ENCODE assay signal across 11 mouse cellular contexts in the genomic region with DNA sequence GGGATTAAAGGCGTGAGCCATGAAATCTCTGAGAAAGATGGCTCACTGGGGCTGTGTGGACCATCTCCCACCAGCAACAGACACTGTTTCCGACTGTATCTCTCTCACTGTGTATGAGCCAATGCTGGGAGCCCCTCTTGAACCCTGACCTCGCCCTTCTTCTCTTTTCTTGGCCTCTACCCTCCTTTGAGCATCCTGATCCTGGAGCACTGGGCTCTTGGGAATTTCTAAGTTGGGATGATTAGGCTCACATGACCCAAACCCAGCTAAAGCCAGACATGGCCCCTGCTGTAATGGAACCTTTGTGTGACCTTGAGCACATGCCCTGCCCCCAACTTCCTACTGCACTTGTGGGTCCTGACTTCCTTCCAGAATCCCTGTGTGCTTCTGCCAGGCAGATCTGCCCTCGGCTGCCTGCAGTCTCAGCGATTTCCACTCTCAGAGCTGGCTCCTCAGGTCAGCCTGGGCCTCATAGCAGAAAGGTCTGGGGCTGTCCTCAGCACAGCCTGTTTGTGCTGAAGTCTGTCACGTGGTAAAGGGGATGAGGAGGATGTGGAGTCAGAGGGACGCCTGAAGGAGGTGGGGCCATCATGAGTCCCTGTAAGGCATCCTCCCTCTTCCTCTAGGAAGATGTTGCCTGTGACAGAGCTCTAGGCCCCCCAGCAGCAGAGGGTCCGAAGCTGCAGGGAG.
DNase-seq lines count a peak whose midpoint lies in the region; ATAC-seq lines count a peak whose summit lies in the region.
"Had no signal": no experiment of that assay in that cellular context is flagged by ENCODE, and none has a peak within 500 bp of the region (broad histone marks: within the 10 kb centered on the region; RNA-seq: fewer than 3 reads in every experiment).

No protein-coding gene starts in this region.

- peak; percentile 43; the same call in 1 of the 2 replicates for ATAC-seq in kidney, embryonic 16.5 days (ENCODE audit: low FRiP score, low TSS enrichment)
- ATAC-seq in liver, embryonic 15.5 days (ENCODE audit: insufficient read depth): peak; percentile 64

- H3K27me3 ChIP-seq in kidney, embryonic 16.5 days (ENCODE audit: insufficient read depth, low read length): no peaks in the 10 kb centered on the region
- no peaks in the 10 kb centered on the region for H3K27me3 ChIP-seq in embryonic facial prominence, embryonic 10.5 days (replicated peaks; ENCODE audit: low read depth, poor library complexity, severe bottlenecking)
- no peaks in the 10 kb centered on the region for H3K27me3 ChIP-seq in liver, embryonic 15.5 days
- H3K27me3 ChIP-seq: lung, embryonic 15.5 days; stomach, embryonic 15.5 days had no signal

- H3K9me3 ChIP-seq in kidney, embryonic 16.5 days (ENCODE audit: low read length): no peaks in the 10 kb centered on the region; the same call in 1 of the 2 replicates
- H3K9me3 ChIP-seq in embryonic facial prominence, embryonic 10.5 days: no peaks in the 10 kb centered on the region; the same call in 1 of the 2 replicates
- no peaks in the 10 kb centered on the region for H3K9me3 ChIP-seq in liver, embryonic 15.5 days (replicated peaks)
- H3K9me3 ChIP-seq: lung, embryonic 15.5 days; stomach, embryonic 15.5 days had no signal

- H3K27ac ChIP-seq in kidney, embryonic 16.5 days (ENCODE audit: low read length): no peak overlapping the region
- H3K27ac ChIP-seq in embryonic facial prominence, embryonic 10.5 days (replicated peaks): peak overlapping the region; percentile 66; the same call in 1 of the 2 replicates
- H3K27ac ChIP-seq in liver, embryonic 15.5 days (replicated peaks): no peak overlapping the region
- H3K27ac ChIP-seq: hindbrain, embryonic 14.5 days; lung, embryonic 15.5 days; stomach, embryonic 15.5 days had no signal

- 0 out of 2 replicates have a peak, but pooled peaks cover 3% of the 10 kb centered on the region for H3K4me1 ChIP-seq in kidney, embryonic 16.5 days (ENCODE audit: insufficient read depth, low read length)
- peaks cover 19% of the 10 kb centered on the region for H3K4me1 ChIP-seq in embryonic facial prominence, embryonic 10.5 days
- no peaks in the 10 kb centered on the region for H3K4me1 ChIP-seq in liver, embryonic 15.5 days (replicated peaks)
- H3K4me1 ChIP-seq: lung, embryonic 15.5 days had no signal

- WGBS in kidney, embryonic 16.5 days: 68% methylated on average over 8 of the region's 8 CpGs
- 67% methylated on average over 8 of the region's 8 CpGs for WGBS in embryonic facial prominence, embryonic 10.5 days
- WGBS in liver, embryonic 15.5 days (ENCODE audit: insufficient replicate concordance): 31% methylated on average over 8 of the region's 8 CpGs

- peak; percentile 95 for DNase-seq in heart, adult 11 months
- no peak for DNase-seq in heart, postnatal 14 days
- DNase-seq in kidney, adult 11 months: no peak
- DNase-seq in embryonic facial prominence, embryonic 10.5 days (ENCODE audit: low spot score): no peak
- no peak for DNase-seq in right cerebral cortex, postnatal 36 days (ENCODE audit: low spot score in 2 of 2)
- no peak for DNase-seq in cerebellum, postnatal 25 days

- intact Hi-C loops in heart, postnatal 14 days (cut with DNase I): loop anchor here (1.0 to 5.0 kb wide), 6 partner anchors 34 to 868 kb away; partner anchors contain the start of gene Kazn

- peaks cover 25% of the 10 kb centered on the region for H3K36me3 ChIP-seq in kidney, embryonic 16.5 days (ENCODE audit: insufficient read depth, low read length)
- peaks cover 70% of the 10 kb centered on the region for H3K36me3 ChIP-seq in embryonic facial prominence, embryonic 10.5 days (replicated peaks)
- no peaks in the 10 kb centered on the region for H3K36me3 ChIP-seq in liver, embryonic 15.5 days (replicated peaks)

- no peak overlapping the region for H3K4me2 ChIP-seq in kidney, embryonic 16.5 days (replicated peaks; ENCODE audit: low read depth, low read length)
- no peak overlapping the region for H3K4me2 ChIP-seq in liver, embryonic 15.5 days
- H3K4me2 ChIP-seq: hindbrain, embryonic 14.5 days; lung, embryonic 15.5 days; stomach, embryonic 15.5 days had no signal

- H3K9ac ChIP-seq in kidney, embryonic 16.5 days (replicated peaks; ENCODE audit: low read length): no peak overlapping the region
- H3K9ac ChIP-seq in liver, embryonic 15.5 days: no peak overlapping the region
- H3K9ac ChIP-seq: hindbrain, embryonic 14.5 days; lung, embryonic 15.5 days; stomach, embryonic 15.5 days had no signal

- no peak overlapping the region for H3K4me3 ChIP-seq in kidney, embryonic 16.5 days (ENCODE audit: low read length)
- H3K4me3 ChIP-seq in embryonic facial prominence, embryonic 10.5 days: no peak overlapping the region
- H3K4me3 ChIP-seq in liver, embryonic 15.5 days (replicated peaks): no peak overlapping the region
- H3K4me3 ChIP-seq: lung, embryonic 15.5 days; stomach, embryonic 15.5 days had no signal
